Mouse (Mus musculus): Measurements from ENCODE around the gene Fam186b.
"Not testable (repeated sequence)": the region's sequence is repeated elsewhere in the genome, so short reads cannot be mapped to it uniquely, and the experiment has no call there.

Gene Fam186b

DNA sequence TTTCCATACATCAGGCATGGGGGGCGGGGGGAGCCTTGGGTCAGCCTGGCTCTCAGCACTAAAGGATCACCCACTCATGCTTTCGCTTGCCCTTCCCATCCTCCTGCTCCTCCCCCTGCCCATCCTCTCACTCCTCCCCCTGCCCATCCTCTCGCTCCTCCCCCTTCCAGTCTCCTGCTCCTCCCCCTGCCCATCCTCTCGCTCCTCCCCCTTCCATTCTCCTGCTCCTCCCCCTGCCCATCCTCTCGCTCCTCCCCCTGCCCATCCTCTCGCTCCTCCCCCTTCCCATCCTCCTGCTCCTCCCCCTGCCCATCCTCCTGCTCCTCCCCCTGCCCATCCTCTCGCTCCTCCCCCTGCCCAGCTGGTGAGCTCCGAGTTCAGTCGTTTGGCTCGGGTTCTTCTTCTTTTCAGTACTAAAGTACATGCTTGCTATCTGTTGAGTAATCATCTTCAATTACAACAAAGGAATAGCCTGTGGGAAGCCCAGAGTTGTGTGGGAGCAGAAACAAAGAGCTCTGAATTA is 35.9 kb downstream of the Fam186b start:
- DNase-seq (ENCODE audit: low spot score): peak; percentile 90

DNA sequence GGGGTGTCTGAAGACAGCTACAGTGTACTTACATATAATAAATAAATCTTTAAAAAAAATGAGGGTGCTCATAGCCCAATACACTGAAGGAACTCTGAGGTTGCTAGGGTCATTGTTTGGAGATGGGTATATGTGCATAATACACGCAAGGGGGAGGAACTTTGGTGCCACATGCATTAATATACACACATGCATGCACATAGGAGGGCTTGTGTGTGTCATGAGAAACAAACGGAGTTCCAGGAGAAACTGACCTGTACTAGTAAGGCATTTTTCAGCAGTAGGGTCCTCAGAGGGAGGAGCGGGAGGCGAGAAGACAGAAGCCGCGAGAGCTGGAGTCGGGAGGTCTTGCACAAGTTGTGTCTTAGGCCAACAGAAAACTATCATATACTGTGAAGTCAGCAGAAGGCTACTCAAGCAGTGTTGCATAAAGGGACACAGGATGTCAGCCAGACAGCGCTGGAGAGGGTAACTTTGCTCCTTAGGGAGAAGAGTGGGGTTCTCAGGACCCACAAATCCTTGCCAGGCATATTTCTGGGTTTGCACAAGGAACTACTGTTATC is 36.4 kb downstream of the Fam186b start:
- DNase-seq (ENCODE audit: low spot score): no peak

DNA sequence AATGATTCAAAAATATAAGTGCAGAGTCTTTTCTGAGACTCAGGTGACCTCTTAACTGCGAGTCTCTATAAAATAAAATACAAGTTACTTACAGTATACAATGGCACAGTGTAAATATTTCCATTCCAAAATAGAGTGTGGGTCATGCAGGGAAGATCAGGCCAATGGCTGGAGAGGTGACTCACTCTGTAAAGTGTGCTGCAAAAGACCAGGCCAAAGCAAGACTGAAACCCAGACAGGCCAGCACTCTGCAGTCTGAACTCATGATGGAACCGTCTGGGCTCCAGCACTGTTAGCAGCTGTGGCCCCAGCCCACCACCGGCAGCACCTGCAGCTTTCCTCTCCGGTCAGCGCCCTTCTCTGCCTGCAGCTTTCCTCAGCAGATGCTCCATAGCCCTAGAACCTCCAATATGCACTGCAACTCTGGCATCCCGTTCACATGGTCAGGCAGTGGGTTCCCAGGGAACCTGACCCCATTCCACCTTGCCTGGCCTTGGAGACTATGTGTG is 40.4 kb downstream of the Fam186b start:
- DNase-seq (ENCODE audit: low spot score): no peak

DNA sequence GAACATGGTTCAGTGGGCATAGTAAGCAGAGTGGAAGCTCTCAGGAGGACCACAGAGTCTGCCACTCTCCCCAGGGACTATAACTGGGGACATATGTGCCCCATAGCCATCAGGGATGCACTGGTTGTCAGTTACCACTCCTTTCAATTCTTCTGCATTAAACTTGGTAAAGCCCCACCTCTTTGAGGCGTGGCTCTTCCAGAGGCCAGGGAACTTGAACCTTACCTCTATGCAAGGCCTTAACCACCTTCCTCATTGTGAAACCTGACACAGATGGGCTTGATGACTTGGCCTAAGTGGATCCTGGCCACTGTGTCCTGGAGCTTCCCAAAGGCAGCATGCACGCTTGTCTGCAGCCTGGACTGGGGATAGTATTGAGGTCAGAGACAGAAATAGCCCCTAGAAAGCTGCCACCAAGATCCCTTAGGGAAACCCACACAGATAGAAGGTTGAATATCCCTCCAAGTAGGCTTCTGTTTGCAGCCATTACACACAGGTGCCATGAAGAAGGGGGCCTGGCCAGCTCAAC is 41.1 kb downstream of the Fam186b start:
- no peak for DNase-seq (ENCODE audit: low spot score)

DNA sequence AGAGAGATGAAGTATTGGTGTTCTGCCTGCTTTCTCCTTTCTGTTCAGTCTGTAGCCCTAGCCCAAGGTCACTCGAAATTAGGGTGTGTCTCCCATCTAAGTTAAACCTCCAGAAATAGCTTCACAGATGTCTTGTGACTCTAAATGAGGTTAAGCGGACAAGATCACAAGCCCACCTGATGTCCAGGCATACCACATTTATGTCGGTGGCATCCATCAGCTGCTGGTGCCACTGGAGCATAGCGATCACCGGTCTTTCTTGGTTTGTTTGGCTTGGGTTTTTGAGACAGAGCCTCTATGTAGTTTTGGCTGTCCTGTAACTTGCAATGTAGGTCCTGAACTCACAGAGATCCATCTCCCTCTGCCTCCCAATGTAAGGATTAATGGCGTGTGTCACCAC is 41.9 kb downstream of the Fam186b start:
- DNase-seq (ENCODE audit: low spot score): no peak

DNA sequence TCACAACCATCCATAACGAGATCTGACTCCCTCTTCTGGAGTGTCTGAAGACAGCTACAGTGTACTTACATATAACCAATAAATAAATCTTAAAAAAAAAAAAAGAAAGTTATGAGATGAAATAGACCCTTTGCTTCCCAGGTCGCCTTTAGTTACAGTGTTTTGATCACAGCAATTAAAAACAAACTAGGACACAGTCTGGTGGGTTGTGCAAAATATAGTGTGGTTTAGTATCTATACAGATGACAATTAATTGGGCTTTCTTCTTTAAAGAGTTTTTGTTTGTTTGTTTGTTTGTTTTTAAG is 42.6 kb downstream of the Fam186b start:
- not testable (repeated sequence) for DNase-seq (ENCODE audit: low spot score)

DNA sequence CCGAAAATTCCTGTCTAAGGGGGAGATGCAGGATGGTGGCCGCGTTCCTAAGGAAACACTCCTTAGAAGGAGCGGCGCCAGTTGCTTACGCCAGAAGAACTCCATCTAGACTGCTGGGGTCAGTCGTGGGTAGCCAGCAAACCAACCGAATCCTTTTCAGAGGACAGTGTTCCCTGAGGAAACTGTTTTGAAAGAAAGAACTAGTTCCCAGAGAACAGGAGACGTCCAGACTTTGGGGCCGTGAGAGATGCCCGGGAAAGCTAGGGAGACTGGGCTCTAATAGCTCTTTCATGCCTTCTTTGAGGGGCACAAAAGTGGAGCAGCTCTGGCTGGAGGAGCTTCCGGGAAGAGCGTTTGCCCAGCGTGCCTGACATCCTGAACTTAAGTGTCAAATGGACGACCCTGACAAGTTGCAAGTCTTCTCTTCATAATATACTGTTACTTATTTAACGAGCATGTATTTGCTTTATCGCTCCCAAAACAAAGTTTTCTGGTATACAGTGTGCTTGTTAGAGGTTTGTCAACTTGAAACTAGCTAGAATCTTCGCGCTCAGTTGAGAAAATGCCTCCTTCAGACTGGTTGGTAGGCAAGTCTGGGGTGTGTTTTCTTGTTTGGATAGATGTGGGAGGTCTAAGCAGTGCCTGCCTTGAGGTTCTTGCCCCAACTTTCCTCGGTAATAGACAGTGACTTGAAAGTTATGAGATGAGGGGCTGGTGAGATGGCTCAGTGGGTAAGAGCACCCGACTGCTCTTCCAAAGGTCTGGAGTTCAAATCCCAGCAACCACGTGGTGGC is 43.1 kb downstream of the Fam186b start:
- DNase-seq (ENCODE audit: low spot score): no peak

DNA sequence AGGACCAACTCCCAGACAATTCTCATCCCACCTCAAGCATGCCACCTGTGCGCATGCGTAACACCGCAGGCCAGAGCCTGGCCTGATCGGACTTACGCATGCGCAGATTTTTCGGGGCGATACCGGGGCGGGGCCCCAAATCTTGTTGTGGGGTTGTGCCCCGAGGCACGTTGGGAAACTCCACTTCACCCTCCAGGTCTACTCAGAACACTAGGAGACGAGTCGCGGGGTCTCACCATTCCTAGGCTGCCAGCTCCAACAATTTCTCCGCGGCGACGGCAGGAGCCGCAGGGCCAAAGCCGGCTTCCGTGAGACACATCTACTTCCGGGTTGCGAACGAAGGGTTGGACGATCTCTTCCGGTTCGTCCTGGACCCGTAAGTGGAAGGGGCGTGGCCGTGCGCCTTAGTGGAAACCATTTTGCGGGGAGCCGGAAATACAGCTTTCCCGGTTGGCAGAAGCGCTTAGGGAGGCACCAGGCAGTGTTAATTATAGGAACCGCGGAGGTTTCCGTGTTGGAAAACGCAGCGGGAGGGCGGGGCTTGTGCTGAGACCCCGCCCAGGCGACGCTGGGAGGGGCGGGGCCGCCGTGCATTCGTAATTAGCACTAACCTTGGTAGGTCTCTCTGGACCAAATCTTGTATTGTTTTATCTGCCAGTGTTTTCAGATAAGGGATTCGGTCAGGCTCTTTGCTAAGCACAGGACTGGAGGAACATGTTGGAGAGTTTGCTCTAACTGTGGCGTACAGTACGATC is 43.9 kb downstream of the Fam186b start, which contains the start of gene Mcrs1:
Mcrs1 (minus strand) TSS at position 336 of the 755 bp plus-strand sequence.
- peak; percentile 96 for DNase-seq (ENCODE audit: low spot score)

DNA sequence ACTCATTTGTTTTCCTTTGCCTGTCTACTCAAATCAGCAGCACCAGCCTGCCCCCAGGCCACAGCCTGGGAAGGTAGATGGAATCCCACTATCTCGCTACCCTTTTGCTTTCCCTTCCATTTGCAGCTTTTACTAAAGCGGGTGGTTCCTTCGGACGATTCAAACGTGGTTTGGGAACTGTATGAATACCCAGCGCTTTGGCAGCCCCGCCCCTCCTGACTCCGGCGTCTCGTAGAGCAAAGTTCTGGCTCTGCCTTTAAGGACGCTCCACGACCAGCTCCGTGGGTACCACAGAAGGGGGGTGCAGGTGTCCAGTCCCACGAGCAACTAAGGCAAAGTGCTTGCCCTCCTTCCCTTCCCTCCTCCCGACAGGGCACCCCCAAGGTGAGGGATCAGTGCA is 44.6 kb downstream of the Fam186b start:
- DNase-seq (ENCODE audit: low spot score): not testable (repeated sequence)

DNA sequence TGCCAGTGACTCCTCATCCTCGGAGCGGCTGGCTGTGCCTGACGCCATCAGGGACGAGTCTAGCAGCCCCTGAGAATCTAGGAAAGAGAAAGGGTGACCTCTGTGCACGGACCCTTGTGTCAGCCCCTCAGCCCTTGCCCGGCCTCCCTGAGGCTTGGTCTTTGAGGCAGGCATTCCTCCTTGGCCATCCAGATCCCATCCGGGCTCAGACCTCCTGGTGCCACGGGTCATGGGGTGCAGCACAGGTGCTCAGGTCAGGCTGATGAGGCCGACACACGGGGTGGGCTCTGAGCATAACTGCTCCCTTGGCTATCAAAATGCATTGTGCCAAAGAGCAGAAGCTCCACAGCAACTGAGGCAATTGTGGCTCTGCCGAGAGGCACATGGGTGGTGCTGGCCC is 45.8 kb downstream of the Fam186b start:
- no peak for DNase-seq (ENCODE audit: low spot score)

DNA sequence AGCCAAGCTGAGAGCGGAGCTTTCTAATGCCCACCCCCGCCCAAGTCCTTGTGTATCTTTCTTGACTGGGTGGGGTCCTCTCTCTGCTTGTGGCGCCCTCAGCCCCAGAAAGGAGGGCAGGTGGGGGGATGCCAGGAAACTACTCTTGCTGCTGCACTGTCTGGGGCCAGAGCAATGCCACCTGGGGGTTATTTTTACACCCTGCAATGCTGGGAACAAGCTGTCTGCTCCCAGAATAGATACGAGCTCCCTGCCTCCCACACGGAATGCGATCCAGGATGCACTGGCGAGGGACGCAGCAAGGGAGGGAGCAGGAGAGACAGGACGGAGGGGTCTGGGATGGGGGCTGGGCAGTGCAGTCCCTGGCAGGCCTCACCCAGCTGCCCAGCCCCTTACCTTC is 46.7 kb downstream of the Fam186b start:
- no peak for DNase-seq (ENCODE audit: low spot score)

DNA sequence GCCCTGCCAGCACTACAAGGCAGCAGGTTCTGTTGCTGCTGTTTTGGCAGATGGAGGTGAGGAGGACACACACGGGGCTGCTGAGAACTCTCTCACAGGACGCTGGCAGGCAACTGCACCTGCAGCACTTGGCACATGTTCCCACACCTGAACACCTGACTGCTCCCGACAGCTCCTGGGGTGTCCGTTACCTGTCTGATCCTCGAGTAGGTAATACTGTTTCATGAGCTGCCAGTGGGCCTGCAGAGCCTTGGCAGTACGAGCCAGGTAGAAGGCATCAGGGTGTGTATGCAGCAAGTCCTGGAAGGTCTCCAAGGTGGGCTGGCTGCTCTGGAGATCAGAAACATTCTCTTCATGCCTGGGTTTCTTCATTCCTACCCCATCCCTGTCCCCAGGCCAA is 49.0 kb downstream of the Fam186b start:
- not testable (repeated sequence) for DNase-seq (ENCODE audit: low spot score)

DNA sequence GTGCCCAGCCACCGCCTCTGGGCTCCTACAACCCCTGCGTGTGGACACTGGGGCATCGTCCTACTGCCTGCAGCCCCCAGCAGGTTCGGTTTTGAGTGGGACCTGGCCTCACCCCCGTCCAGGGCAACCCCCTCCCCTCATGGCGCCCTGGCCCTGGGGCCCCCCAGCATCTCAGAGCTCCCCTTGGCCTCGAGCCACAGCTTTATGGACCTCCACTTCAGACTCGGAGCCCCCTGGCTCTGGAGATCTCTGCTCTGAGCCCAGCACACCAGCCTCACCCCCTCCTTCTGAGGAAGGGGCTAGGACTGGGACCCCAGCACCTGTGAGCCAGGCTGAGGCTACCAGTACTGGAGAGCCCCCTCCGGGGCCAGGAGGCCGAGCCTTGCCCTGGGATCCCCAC is 53.6 kb downstream of the Fam186b start:
- no peak for DNase-seq (ENCODE audit: low spot score)

DNA sequence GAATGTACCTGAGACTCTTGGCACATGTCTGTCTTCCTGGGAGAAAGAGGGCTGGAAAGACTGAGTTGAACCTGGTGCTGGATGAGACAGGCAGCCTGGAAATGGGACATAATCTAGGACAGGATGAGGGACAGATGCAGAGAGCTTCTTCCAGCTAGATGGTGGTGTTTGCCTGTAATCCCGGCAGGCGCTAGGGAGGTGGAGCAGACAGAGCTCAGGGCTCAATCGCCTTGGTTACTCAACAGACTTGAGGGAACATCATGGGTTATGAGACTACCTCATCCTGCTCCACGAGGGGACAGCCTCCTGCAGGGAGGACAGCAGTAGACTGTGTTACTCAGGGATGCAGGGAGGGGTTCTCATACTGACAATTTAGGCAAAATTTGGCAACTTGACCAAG is 54.4 kb downstream of the Fam186b start:
- DNase-seq (ENCODE audit: low spot score): no peak

DNA sequence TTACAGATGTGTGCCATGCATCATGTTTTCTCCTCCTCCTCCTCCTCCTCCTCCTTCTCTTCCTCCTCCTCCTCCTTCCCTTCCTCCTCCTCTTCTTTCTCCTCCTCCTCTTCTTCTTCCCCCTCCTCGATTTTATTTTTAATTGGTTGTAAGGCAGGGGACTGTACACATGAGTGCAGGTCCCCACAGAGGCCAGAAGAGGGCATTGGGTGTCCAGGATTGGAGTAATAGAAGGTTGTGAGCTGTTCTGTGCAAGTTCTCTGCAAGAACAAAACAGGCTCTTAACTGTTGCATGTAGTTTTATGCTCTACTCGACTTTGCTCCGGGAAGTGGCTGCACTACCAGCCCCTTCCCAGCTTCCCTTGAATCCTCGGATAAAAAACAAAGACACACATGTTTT is 55.6 kb downstream of the Fam186b start:
- DNase-seq (ENCODE audit: low spot score): no peak

DNA sequence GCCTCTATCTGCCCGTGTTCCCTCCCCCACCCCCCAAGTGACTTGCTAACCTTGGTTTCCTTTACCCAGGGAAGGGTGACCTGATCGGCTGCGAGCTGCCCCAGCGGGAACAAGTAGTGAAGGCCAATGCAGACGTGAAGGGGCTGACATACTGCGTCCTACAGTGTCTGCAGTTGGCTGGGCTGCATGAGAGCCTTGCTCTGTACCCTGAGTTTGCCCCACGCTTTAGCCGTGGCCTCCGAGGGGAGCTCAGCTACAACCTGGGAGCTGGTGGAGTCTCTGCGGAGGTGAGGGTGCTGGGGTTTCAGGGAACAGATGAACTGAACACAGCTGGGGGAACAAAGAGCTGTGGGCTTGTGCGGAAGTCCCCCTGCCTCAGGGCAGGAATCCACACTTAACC is 57.7 kb downstream of the Fam186b start:
- DNase-seq (ENCODE audit: low spot score): no peak

DNA sequence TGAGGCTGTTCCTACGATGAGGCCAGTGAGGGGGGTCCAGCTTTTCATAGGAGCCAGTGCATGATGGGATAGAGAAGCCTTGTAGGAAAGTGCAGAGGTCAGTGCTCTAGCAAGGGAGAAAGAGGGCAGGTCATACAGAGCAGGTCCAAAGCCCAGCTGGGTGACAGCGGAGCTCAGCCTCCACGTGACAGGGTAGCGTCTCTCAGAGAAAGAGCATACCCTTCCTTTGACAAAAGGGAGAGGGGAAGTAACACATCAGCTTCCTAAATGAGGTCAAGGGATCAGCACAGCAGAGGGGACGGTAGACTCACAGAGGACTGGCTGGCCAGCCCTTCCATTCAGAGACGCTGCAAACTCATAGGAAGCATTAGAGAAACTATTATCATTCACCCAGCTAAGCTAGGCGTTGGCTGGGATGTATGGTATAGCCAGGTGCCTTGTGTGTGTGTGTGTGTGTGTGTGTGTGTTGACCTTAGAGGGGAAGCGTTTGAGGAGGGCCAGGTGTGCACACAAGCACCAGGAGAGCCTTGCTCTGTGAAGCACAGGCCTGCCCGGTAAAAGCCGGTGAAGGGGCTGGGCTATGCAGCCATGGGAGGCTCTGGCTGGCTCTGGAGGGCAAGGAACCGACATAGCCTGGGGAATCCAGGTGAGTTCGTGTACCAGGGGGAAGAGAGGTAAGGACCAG is 61.2 kb downstream of the Fam186b start:
- DNase-seq (ENCODE audit: low spot score): peak; percentile 73

DNA sequence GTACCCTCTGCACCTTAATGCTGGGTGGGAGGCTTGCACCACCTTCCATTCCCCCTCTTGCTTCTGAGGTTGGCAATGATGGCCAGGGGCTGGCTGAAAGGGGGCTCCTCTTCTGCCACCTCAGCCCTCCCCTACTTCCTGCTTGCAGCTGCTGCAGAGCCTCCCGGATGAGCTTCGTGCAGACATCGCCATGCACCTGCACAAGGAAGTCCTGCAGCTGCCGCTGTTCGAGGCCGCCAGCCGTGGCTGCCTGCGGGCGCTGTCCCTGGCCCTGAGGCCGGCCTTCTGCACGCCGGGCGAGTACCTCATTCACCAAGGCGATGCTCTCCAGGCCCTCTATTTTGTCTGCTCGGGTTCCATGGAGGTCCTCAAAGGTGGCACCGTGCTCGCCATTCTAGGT is 62.0 kb downstream of the Fam186b start:
- no peak for DNase-seq (ENCODE audit: low spot score)

DNA sequence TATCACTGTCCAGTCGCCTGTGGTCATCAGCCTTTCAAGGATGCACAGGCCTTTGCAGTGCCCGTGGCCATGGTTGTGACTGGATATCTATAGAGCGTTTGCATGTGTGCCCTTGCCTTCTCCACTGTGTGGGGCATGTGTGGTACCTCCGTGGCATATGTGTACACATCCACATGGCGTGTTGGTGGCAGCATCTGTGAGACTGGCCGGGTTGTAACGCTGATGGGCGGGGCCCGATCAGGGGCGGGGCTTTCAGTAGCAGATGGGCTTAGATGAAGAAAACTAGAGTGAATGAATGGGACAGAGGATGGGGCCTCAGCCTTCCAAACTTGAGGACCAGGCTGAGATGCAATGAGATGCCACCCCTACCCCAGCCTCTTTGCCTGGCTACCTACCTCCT is 63.7 kb downstream of the Fam186b start:
- no peak for DNase-seq (ENCODE audit: low spot score)

DNA sequence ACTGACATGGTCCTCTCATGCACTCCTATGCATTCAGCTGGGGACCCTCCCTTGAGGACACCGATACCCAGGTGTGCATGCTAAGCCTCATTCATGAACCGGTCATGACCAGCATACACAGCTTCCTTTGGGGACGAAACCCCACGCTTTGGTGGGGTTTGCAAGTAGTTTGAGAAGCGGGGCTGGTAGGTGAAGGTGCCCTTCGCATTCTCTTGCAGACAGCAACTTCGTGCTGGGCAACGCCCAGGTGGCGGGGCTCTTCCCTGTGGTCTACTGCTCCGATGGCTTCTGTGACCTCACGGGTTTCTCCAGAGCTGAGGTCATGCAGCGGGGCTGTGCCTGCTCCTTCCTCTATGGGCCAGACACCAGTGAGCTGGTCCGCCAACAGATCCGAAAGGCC is 69.6 kb downstream of the Fam186b start:
- DNase-seq (ENCODE audit: low spot score): no peak

DNA sequence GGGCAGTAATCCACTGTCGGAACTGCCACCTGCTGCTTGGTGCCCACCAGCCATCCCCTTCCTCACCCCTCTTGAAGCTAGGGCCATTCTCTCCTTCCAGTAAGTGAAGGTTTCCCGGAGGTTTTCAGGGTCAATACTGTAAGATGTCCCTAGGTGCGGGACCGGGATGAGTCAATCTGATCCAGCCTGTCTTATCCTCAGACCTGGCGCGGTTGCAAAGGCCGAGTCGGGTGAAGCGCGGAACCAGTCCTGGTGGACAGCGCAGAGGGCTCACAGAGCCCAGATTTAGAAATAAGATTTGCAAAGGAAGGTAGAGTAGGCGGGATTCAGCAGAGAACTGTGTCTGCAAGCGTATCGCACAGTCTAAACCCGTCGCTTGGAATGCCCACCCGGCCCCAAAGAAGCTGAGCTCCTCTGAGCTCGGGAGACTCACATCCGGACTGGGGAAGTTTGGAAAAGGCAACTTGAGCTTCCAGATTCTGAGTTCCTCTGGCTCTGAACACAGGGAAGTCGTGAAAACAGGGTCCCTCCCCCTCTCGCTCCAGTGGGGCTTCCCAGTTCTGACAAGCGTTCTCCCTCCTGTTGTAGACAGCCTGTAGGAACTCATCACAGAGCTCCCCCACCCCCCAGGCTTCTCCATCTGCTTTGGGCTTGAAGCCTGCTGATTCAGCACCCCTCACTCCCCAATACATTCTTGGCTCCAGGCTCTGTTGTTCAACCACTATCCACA is 70.4 kb downstream of the Fam186b start:
- no peak for DNase-seq (ENCODE audit: low spot score)

Measured in yolk sac, embryonic 10.5 days (tissue).